Mouse (Mus musculus) spleen, adult 2 months (tissue): ENCODE measurements around the gene Cd300lg.

Experiments used
- CTCF ChIP-seq: fragments of 200-500 bp; IDR thresholded peaks from 2 replicates; pipeline ENCODE4 v1.5.1; 2011; ENCODE audit warnings: mild to moderate bottlenecking, inconsistent platforms; ENCODE audit not compliant: insufficient read depth, insufficient read length, insufficient replicate concordance; ENCODE audit errors: extremely low read depth
- POLR2A ChIP-seq: fragments of 200-500 bp; IDR thresholded peaks from 2 replicates; pipeline ENCODE4 v1.6.1; 2011; ENCODE audit warnings: low read depth, low read length, inconsistent platforms

DNA sequence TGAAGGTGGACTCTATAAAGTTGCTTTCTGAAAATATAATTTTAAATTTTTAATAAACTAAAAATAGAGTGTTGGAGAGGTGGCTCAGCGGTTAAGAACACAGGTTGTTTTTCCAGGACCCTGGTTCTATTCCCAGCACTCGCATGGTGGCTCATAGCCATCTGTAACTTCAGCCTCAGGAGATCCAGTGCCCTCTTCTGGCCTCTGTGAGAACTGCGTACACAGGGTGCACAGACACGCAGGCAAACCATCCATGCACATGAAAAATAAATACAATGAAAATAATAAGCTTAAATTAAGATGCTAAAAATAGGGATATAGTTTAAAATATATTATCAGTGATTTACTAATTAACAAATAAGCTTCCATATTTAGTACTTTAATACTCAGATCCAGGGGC, 663 bp upstream of the Cd300lg start:
- TF ChIP-seq CTCF (no peak), POLR2A (no peak)
